Comparison of ENCODE assay signal across 16 mouse cellular contexts in genomic region chr14:121754110-121754509, GRCm38 (mm10). TPM values are rescaled to one million over a fixed set of nuclear protein-coding genes. Genes with fewer than 3 reads are reported as not detected.
DNase-seq lines count a peak whose midpoint lies in the region; ATAC-seq lines count a peak whose summit lies in the region.
"Had no signal": no experiment of that assay in that cellular context is flagged by ENCODE, and none has a peak within 500 bp of the region (broad histone marks: within the 10 kb centered on the region; RNA-seq: fewer than 3 reads in every experiment).

No protein-coding gene starts in this region.

- no peak overlapping the region for H3K9ac ChIP-seq in neural tube, embryonic 15.5 days (replicated peaks)
- H3K9ac ChIP-seq: forebrain, postnatal 0 days; heart, embryonic 12.5 days; hindbrain, embryonic 15.5 days; limb, embryonic 13.5 days had no signal

- no peak overlapping the region for H3K27ac ChIP-seq in neural tube, embryonic 15.5 days (replicated peaks)
- H3K27ac ChIP-seq: hindbrain, embryonic 15.5 days; limb, embryonic 13.5 days had no signal

- no peaks in the 10 kb centered on the region for H3K36me3 ChIP-seq in neural tube, embryonic 15.5 days
- H3K36me3 ChIP-seq: heart, embryonic 12.5 days; hindbrain, embryonic 15.5 days; limb, embryonic 13.5 days had no signal

- H3K4me2 ChIP-seq in neural tube, embryonic 15.5 days = no peak overlapping the region
- H3K4me2 ChIP-seq: heart, embryonic 12.5 days; hindbrain, embryonic 15.5 days; limb, embryonic 13.5 days had no signal

- WGBS in neural tube, embryonic 15.5 days = 62% methylated on average over 11 of the region's 11 CpGs

- H3K4me1 ChIP-seq in neural tube, embryonic 15.5 days = peaks cover 10% of the 10 kb centered on the region
- H3K4me1 ChIP-seq: hindbrain, embryonic 15.5 days; megakaryocyte, embryonic 14.5 days had no signal

- peak; percentile 67 for DNase-seq in kidney, adult 11 months
- no peak for DNase-seq in kidney, postnatal 4 days
- DNase-seq in gastrocnemius, adult 18-20 months (ENCODE audit: low spot score) = peak; percentile 78
- DNase-seq in kidney, adult 8-10 months = peak; percentile 61 to 67
- DNase-seq in lung, postnatal 4 days = peak; percentile 31 to 64
- no peak for DNase-seq in adrenal gland, adult 8-10 months
- DNase-seq in MN1 (ENCODE audit: low spot score) = no peak
- DNase-seq: B cell, adult 2 months; cerebellum, adult 9-11 months; forebrain, postnatal 0 days; thymus, adult 2 months had no signal

- no peak overlapping the region for H3K4me3 ChIP-seq in neural tube, embryonic 15.5 days (replicated peaks)
- H3K4me3 ChIP-seq: heart, embryonic 12.5 days; hindbrain, embryonic 15.5 days; limb, embryonic 13.5 days; megakaryocyte, embryonic 14.5 days had no signal

- no peaks in the 10 kb centered on the region for H3K9me3 ChIP-seq in neural tube, embryonic 15.5 days (replicated peaks)
- H3K9me3 ChIP-seq: heart, embryonic 12.5 days; hindbrain, embryonic 15.5 days; limb, embryonic 13.5 days; megakaryocyte, embryonic 14.5 days had no signal

- no peaks in the 10 kb centered on the region for H3K27me3 ChIP-seq in neural tube, embryonic 15.5 days (replicated peaks)
- H3K27me3 ChIP-seq: heart, embryonic 12.5 days; hindbrain, embryonic 15.5 days had no signal

- no peak for ATAC-seq in neural tube, embryonic 15.5 days (ENCODE audit: low FRiP score)
- ATAC-seq: forebrain, postnatal 0 days had no signal

RNA-seq across cellular contexts. Expression of gene Dock9, which starts 43.5 kb away (rescaled TPM):
- total RNA-seq in gastrocnemius, adult 18-20 months (2021) = 10 to 100 TPM; 13.4 to 14.2 TPM
- 9.7 and 10.8 TPM in 2 replicates for polyA plus RNA-seq in neural tube, embryonic 15.5 days (2015; fragmentation: Nextera tagmentation; extraction: Ambion mirVana)
- 10 to 100 TPM; 26.1 to 41.7 (median 33.0) TPM for total RNA-seq in adrenal gland, adult 8-10 months (2022)

Comparison
In these comparisons a context has a peak if more than half of its experiments do, and no peak if none do; other contexts are left out.
1. DNase-seq: peak in kidney, adult 11 months (single experiment), gastrocnemius, adult 18-20 months (single experiment), kidney, adult 8-10 months (2 of 2) and lung, postnatal 4 days (2 of 2); none in kidney, postnatal 4 days (0 of 2), adrenal gland, adult 8-10 months (single experiment) and MN1 (single experiment).